Mouse (Mus musculus) layer of hippocampus, adult 8-10 months (tissue): ENCODE data around the gene Pced1b. TPM values are rescaled to one million over a fixed set of nuclear protein-coding genes. Genes with fewer than 3 reads are reported as not detected.

Experiments used
- DNase-seq, 2 experiments: peaks; one replicate each; pipeline ENCODE4 v3.0.0; 2022; ENCODE audit warnings: low spot score in 2 of 2
- total RNA-seq, 4 experiments: library from RNA; stranded (reverse); gene quantifications; 2 replicates each; pipeline ENCODE4 v1.2.4; 2022

Pced1b gene
- total RNA-seq, 4 experiments from 2014 or later, result 7.2 to 11.4 (median 10.5) TPM

DNA sequence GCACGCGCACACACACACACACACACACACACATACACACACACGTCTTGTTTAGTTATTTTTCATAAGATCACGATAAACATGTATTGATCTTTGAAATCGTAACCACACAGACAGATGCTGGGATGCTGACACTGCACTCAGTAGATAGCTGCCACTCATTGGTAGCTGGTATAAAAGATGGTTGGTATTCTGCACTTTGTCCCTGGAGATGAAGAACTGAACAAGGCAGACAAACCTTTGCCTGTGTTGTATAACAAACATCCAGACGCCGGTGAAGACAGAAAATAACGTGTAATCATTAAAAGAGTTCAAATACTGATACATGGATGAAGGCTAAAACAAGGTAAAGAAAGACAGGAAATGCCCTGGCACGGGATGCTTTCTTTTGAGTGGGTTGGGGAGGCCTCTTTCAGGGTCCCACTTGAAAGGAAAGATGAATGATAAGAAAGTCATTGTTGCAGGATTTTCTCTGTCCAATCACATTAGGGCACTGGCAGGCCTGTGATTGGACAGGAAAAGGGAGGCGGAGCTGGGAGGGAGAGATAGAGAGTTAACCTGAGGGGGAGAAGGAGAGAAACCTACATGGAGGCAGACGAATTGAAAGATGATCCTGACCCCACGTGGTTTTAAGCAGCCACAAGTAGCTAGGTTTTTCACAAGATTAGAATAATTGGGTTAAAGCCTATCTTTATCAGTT, 182.4 kb downstream of the Pced1b start:
- no peak for DNase-seq

DNA sequence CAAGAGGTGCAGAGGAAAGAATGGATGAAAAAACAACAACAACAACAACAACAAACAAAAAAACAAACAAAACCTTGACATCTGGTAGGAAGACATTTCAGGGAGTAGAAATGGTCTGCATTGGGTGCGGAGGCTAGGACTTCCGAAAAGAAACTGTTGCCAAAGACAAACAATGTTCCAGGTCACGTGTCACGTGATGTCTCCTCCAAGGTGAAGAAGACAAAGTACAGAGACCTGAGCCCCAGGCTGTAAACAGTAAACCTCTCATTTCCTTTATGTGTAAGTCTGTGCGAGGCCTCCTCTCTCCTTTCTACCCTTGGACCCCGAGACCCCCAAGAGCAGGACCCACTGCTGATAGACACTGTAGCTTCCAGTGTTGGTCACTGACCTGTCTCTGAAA, 184.6 kb downstream of the Pced1b start:
- no peak for DNase-seq

DNA sequence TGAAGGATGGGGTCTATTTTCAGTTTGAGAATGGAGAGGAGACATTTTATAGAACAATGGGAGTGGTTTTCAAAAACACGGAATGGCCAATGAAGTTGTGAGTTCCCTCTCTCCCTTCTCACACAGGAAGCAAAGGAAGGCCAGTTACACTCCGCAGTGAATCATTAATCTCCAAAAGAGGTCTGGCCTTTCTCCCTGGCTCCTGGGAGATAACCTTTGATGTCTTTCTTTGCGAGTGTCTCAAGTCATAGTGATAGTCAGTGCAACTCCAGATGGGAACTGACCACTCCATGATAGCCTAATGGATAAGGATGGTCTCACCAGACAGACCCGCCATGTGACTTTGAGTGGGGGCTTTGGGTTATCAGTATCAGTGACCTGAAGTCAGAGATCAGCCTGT, 185.3 kb downstream of the Pced1b start:
- DNase-seq, result no peak

Other genes starting within 250 kb of the Pced1b start
- 1 to 10 TPM in 1 of 4 experiments, under 1 TPM in 3; 0.49 to 1.0 (median 0.77) TPM for gene Slc38a4, start 191.2 kb upstream of the Pced1b start, total RNA-seq
- gene Amigo2, start 180 bp downstream of the Pced1b start, total RNA-seq, result 10 to 100 TPM; 18.3 to 26.9 (median 20.8) TPM